Mouse (Mus musculus) embryo, embryonic 9.5 days (tissue): ENCODE measurements at regions not wholly inside any gene's neighbourhood (a gene's known extent, or its start where the extent isn't known, plus 50 kb on each side); places are given as distances from the start of the nearest gene placed in this dataset.

ENCODE experiments used
- DNase-seq: peaks from one replicate; pipeline ENCODE4 v3.0.0-alpha.2; 2017; ENCODE audit errors: extremely low spot score

DNA sequence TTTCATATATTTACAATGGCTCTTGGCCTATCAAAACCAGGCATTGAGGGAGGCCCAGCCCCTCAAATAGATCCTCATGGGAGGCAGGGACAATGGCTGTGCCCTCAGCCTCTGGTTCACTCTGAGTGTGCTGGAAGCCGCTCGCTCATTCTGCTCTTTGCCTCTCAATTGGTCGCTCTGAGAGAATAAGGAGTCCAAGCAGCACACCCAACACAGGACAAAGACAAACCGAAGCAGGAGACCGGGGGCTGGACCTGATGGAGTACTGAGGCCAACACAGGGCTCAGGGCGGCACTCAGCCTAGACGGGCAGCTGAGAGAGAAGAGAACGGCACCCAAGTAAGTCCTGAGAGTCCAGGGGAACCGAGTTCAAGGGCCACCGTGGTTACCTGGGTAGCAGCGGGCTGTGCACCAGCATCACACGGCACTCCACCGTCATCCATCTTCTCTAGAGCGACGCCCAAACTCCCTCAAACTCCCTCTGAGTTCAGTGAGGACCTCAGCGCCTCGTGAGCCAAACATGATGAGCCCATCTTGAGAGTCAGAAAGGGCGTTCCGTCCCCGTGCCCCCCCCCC is 145.8 kb downstream of the Setd4 start:
- DNase-seq: no peak

DNA sequence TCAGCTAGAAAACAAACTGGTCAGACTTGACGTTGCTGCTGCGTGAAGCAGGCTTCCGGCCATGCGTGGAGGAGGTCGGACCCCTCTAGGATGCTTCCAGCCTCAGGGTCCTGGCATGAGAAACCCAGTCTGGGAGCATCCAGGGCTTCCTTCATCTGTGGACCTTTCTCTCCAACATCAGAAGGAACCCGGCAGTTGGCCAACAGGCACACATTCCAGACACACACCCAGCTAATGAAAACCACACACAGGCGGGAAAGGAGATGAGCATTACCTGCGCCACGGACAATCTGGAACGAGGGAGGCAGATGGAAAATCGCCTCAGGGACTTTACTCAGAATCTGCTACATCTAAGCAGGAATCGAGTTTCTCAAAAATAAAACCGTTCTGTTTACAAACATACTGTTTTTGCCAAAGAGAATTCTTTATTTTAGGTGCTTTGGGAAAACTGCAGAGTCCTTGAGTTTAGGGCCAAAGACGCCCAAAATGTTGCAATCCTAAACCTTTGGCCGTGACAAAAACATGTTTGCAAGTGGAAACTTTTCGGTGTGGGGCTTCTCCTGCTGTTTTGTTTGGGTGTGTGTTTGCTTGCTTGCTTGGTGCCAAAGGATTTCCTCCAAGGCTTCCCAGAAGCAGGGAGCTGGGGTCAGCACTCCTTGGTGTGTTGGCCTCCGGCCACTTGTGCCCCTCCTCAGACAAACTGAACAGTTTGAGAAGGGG is 147.0 kb downstream of the Setd4 start:
- DNase-seq: no peak

DNA sequence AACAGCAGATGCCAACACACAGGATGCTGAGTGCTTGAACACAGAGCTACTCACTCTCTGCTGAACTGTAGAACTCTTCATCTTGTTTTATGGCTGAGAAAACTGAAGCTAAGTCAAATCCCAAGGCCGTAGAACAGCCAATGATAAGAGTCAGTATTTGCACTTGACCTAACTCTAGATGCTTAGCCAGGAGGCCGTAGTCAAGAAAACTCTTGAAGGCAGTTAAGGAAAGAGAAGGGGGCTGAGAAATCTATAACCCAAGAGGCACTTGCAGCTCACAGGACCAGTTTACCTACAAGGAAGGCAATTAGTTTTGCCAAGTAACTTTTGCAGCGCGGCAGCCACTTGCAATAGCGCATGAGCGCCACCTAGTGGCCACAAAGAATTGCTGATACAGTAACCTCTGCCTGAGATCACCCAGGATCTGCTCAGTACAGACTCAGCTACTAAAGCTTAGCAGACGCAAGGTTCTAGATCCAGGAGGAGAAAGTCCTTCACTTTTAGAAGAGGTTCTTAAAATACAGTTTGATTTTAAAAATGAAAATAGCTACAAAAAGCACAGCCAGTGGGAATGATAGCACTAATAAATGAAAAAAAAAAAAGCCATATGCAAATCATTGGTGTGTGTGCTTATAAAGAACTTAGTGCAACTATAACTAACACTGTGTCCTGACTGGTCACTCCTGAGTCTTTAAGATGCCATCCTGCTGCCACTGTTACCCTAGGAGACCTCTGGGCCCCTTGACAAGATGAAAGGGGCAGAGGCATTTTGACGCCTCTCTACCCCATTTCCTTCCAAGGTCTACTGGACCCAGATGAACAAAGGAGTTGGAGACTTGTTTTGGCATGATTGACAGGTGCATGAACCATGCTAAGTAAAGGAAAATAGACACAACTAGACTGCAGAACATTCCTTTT is 149.5 kb downstream of the Setd4 start:
- DNase-seq: peak; percentile 75

DNA sequence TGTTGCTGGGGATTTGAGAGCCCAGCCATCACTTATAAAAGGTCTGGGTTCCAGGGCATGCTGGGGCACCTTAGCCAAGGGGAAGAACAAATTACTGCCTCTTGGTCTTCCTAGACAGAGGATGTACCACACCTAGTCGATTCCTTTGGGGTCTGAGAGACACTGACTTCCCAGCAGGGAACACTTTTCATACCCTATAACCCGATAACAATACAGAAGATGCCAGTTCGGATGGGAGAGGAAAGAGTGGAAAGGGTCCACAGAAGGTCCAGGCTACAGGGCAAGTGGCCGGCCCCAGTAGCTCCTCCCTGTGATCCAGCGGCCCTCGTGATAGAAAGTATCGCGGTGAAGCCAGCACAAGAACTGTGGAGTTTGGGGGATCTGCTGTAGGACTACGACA is 150.8 kb downstream of the Setd4 start:
- DNase-seq: no peak

DNA sequence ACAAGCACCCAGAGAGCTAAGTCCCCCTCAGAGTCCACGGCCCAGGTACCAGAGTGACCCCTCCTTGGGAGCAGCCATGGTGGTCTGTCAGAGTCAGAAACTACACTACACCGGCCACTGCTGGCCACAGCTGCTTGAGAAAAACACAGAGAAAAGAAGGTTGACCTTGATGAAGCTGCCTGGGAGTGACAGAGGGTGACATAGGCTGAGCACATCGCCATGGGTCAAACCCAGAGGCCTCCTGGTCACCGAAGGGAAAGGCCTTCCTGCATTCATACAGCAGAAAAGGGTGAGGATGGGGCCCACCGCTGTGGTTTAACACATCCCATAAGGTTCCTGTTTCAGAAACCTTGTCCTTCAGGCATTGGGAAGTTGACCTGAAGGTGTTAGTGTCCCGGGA is 153.0 kb downstream of the Setd4 start:
- DNase-seq: no peak

DNA sequence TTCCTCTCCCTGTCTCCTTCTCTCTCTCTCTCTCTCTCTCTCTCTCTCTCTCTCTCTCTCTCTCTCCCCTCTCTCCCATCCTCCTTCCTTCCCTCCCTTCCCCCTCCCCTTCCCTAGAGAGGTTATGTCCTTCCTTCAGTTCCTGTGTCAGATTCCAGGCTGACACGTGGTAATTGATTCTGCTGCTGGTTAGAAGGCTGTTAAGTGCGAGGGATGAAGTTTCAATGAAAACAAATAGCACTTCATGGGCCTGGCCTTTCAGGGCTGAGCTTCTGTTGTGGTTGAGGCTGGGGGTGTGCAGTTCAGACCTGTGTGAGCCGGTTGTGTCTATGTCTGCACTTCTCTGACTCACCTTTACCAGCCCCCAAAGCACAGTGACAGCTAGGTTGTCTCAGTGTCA is 153.9 kb downstream of the Setd4 start:
- DNase-seq: peak; percentile 50

DNA sequence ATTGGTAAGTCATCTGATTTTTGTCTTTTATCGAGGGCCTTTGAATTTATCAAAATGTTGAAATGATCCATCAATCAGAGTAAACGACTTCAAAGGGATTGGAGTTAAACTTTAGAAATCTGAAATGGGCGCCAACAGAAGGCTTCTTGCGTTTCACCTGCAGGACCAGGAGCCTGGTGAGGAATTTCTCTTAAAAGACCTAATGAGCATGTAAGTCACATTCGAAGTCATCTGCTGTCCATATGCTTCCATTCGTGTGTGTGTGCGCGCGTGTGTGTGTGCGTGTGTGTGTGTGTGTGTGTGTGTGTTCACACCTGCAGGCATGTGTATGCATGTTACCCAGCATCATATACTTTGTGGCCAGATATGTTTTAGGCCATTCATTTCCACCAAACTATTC is 155.7 kb downstream of the Setd4 start:
- no peak for DNase-seq

DNA sequence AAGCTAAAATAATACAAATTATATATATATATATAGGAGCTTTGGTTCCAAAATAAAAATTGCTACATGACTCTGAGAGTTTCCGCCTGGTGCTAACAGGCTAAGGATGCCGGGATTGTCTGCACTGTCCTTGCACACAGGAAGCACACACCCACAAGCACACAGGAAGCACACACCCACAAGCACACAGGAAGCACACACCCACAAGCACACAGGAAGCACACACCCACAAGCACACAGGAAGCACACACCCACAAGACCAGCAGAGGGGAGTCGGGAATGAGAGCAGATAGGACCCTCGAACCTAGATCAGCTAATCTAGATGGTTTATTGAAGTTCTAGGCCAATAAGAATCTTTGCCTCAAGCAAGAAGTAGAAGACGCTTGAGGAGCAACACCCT is 156.9 kb downstream of the Setd4 start:
- DNase-seq: no peak

DNA sequence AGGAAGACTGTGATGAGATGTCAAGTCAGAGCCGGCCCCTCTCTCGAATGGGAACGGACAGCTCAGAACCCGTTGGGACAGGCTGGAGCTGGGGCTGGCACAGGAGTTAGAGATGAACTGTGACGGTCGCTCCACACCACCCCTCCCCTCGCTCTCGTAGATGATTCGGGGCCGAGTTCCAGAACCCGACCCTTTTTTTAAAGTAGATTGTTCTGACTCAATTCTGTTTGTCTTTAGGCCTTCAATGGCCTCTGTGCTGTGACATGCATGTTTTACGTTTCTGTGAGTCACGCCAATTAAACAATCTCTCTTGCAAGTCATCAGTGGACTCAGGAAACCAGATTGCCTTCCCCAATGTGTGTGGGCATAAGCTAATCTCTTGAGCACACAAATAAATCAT is 157.7 kb downstream of the Setd4 start:
- no peak for DNase-seq

DNA sequence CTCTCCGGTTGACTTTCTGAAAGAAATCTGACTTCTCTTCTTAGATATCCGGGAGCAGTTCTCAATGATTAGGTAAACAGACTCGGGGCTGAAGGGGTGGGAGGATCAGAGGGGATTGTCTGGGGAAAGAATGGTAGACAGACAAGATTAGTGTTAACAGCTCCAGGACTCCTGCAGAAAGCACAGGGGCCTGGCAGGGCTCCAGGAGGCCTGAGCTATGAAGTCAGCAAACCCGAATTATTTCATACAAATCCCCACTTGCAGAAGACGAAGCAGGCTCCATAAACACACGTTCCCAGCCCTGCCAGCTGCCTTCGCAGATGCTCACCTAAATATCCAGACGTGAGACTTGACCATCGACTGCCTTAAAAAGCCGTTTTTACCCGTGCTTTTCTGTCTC is 161.0 kb downstream of the Setd4 start:
- DNase-seq: no peak

DNA sequence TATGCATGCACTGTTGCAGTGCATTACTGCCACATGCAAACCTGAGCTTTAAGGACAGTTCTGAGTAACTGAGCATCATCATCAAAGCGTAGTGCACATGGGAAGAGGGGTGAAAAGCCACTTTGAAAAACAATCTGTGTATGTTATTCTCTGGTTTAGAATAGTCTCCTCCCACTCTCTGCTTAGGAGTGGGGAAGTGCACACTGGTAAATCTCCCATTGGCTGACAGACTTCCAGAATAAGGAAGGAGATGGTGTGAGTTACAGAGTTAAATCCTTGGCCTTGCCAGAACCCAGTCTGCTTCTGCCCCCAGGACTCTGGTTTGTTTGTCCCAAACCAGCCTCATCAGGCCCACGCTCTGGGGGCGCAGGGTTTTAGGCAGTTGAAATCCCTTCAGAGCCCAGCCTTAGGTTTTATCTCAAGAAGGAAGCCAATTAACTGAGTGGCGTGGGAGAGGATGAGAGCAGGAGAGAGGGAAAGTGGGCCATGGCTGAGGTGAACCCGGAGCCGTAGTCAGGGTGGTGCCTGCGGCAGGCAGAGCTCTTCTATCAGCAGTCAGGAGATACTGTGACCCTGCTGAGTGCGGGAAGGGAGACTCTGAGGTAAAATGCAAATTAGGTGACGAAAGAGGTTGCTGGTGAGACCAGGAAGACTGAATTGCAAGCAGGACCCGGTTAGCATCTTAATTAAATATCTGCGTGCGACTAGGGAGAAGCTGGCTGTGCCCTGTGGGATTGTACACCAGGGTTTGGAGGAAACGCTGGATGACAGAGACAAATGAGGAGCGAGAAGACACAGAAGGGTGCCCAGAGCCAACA is 166.0 kb downstream of the Setd4 start:
- DNase-seq: no peak

DNA sequence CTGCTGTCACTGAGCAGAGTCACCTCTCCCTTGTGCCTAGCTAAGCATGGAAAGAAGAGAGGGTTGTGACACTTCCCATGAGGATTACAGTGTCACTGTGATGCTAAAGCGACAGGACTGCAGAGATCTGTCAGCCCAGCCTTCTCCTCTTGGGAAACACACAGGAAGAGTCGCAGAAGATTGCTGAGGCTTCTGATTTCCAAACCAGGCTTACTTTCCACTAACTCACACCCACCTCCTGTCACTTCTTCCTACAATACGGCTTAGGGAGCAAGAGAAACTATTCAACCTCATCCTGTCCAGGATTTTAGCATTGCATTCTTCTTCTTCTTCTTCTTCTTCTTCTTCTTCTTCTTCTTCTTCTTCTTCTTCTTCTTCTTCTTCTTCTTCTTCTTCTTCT is 167.1 kb downstream of the Setd4 start:
- DNase-seq: no peak

DNA sequence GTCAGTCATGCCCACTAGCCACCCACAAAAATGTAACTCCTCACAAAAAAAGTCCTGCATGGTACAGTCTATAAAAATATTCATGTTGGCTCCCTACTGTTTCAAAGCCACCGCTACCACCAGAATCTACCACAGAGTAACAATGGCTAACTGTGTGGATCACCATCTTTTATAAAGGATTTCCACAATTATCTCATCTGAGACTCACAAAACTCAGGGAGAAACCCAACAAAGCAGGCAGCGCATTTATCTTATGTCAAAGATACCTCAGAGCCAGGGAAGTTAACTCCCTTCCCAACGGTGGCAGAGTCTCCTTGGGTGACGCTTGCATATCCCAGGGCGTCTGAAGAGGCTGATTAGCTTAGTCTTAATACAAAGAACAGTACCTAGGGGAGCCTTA is 172.5 kb downstream of the Setd4 start:
- no peak for DNase-seq

DNA sequence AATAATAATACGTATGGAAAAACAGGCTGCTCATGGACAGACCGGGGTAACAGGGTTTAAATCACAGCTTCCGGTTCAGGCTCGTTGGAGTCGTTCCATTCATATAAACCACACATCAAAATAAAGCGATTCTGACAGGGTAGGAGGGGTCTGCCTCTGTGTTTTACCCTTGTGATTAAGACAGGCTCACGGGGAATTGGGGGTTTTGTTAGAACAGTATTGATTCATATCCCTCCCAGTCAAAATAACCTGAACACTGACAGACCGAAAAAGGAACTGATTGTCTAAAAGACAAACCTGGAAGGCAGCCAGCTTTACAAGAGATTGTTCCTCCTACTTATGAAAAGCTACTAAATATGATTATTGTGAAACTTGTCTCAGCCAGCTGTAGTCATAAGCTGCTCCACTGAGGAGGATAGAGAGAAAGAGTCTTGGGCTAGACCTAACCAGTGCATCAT is 174.5 kb downstream of the Setd4 start:
- no peak for DNase-seq

DNA sequence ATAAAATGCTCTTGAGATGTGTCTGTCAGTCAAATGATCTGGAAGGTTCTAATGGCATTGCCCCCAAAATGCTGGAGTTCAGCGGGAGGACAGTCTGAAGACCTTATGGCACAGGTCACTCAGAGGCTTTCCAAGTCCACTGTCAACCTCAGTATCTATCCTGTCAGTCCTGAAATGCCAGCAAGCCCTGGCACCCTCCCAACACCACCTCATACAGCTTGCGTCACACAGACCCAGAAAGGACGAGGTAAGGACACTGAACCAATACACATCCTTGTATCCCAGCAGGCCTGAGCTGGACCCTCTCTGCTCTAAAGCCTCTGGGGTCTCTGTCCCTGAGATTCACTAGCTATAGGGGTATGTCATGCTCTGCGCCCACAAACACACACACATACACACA is 176.6 kb downstream of the Setd4 start:
- DNase-seq: no peak

DNA sequence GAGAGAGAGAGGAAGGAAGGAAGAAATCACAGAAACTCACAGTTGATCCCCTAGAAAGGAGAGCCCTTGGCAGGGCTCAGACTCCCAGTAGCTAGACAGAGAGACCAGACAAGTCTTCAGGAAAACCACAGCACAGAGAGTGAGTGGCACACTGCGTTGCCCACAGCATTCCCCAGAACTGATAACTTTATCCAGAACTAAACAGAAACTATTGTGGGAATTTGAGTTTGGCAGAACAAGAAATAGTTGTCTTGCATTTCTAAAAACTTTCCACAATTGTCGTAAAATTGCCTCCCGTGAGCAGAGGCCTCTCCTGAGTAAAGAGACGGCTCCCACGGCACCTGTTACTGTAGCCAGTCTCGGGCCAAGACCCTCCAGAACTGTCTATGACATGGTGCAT is 178.1 kb downstream of the Setd4 start:
- no peak for DNase-seq

DNA sequence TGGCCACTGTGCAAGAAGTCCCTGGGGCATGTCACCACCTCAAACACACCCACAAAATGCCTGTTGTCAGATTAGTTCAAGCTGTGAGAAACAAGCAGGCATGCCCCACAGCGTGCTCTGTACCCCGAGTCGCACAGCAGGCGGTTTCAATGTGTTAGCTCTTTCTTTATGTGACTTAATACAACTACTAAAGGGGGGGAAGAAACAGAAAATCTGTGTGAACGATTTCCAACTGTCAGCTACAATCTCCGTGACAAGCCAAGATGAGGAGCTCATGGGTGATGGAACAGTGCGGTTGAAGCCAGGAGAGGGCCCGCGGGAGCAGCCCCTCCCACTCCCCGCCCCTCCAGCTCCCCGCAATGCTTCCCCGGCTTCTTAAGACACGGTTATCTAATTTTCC is 180.7 kb downstream of the Setd4 start:
- no peak for DNase-seq

DNA sequence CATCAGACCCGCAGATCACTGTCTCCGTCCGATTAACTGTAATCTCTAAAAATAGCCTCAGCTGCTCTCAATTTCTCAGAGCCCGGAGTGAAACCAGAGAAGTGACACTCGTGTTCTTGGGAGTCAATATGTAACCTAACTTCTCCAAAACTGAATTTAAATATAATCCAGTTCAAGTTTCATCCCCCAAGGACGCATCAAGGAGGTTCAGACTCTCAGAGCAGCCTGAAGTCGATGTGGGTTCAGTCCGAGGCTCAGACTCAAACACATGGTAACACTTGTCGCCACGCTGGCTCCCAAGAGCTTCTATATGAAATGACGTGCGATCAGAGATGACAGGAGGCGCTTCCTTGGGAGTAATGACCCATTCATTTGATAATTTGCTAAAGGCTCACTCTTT is 181.6 kb downstream of the Setd4 start:
- DNase-seq: no peak

DNA sequence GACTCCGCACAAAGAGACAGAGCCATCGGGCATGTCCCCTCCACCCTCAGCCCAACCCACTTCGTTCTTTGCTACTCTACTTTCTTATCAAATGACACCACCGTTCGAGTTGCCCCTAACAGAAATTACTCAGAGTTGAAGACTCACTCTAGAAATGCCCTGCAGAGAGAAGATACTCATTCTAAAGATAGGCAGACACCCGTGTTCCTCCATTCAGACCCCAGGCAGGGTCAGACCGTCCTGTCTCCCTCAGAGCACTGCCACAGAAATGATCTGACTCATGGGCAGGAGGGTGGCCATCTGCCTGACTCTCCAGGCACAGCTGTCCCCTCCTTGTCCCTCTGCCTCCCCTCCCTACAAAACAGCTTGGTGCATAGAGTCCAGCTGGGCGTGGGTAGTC is 185.6 kb downstream of the Setd4 start:
- DNase-seq: no peak

DNA sequence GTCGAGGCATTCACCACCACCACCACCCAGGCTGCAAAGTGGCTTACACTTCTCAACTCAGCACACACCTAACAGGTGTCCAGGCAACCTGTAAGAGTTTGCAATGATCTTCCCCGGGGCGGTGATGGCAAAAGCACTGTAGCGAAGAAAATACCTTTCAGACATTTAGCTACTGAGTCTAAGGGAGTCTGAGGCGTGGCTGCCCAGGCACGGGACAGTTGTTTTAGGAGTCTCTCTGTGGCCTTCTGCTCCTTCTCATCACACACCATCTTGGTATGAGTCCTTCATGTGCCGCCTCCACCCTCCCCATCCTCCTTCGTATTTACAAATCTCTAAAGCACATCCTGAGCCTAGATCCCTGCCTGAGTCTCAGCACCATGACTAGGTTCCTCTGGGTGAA is 186.0 kb downstream of the Setd4 start:
- DNase-seq: no peak

DNA sequence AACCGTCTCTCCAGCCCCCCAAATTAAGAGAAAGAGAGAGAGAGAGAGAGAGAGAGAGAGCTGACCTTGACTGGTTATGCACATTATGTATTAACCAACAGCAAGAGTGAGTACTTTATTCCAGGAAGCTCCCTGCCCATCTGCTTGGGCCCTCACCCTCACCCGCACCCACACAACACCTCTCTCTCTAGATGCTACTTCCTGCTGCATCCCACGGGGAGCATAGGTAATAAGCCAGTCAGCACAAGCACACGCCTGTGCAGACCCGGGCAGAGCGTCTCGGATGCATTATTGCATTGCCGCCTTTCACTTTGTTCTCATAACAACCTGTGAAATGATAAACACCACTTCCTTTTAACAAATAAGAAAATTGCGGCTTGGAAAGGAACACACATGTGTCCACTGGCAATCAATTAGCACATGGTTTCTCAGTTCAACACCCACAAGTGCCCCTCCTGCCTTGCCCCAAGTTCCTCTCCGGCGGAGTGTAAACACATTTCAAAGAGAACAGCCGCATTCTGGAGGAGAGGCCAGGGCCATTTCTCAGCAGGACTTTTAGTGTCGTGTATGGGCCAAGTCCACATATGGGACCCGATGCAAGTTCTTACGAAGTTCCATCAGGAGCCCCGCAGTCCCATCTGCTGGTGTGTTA is 211.7 kb downstream of the Setd4 start:
- no peak for DNase-seq
